Mouse (Mus musculus) limb, embryonic 13.5 days (tissue): ENCODE measurements around the gene Gm9837. TPM values are rescaled to one million over a fixed set of nuclear protein-coding genes. Genes with fewer than 3 reads are reported as not detected.

Experiments
- ATAC-seq: fragments of 200-750 bp; cut with Nextera tagmentation; 2 replicates; pipeline ENCODE4 v1.8.0; 2017; ENCODE audit warnings: low read depth, moderate number of reproducible peaks, moderate TSS enrichment; ENCODE audit not compliant: low FRiP score
- H3K27ac ChIP-seq: fragments of 300-500 bp; sonication (generic); 2 replicates; pipeline ENCODE4 v1.5.1; 2015; ENCODE audit warnings: inconsistent platforms, mild to moderate bottlenecking, moderate library complexity
- H3K27me3 ChIP-seq: fragments of 300-500 bp; sonication (generic); 2 replicates; pipeline ENCODE4 v1.6.1; 2015; ENCODE audit warnings: mild to moderate bottlenecking, inconsistent platforms
- H3K36me3 ChIP-seq: fragments of 300-500 bp; sonication (generic); 2 replicates; pipeline ENCODE4 v1.6.1; 2015; ENCODE audit warnings: inconsistent platforms, mild to moderate bottlenecking, moderate library complexity
- H3K4me1 ChIP-seq: fragments of 300-500 bp; sonication (generic); 2 replicates; pipeline ENCODE4 v1.6.1; 2015; ENCODE audit warnings: inconsistent platforms
- H3K4me2 ChIP-seq: fragments of 300-500 bp; sonication (generic); replicated peaks from 2 replicates; pipeline ENCODE4 v1.6.1; 2015; ENCODE audit warnings: inconsistent platforms, mild to moderate bottlenecking, moderate library complexity
- H3K4me3 ChIP-seq: fragments of 300-500 bp; sonication (generic); 2 replicates; pipeline ENCODE4 v1.5.1; 2015; ENCODE audit warnings: moderate library complexity, mild to moderate bottlenecking, inconsistent platforms
- H3K9ac ChIP-seq: fragments of 300-500 bp; sonication (generic); 2 replicates; pipeline ENCODE4 v1.6.1; 2015; ENCODE audit warnings: mild to moderate bottlenecking, inconsistent platforms
- H3K9me3 ChIP-seq: fragments of 300-500 bp; sonication (generic); 2 replicates; pipeline ENCODE4 v1.6.1; 2016; ENCODE audit warnings: inconsistent platforms
- WGBS: fragments of 180-500 bp; shearing (Covaris S2); methylation state at CpG from one replicate; pipeline ENCODE4 v1.1.7; 2015; 5-methylcytosine and 5-hydroxymethylcytosine counted together
- polyA plus RNA-seq: library from polyadenylated mRNA; unstranded; fragments of >200 nt; fragmentation: Nextera tagmentation; extraction: Ambion mirVana; gene quantifications from 2 replicates; pipeline ENCODE4 v1.2.1, GENCODE M21; 2015

The Gm9837 gene
- polyA plus RNA-seq, 1 experiment from 2014 or later: not detected

DNA sequence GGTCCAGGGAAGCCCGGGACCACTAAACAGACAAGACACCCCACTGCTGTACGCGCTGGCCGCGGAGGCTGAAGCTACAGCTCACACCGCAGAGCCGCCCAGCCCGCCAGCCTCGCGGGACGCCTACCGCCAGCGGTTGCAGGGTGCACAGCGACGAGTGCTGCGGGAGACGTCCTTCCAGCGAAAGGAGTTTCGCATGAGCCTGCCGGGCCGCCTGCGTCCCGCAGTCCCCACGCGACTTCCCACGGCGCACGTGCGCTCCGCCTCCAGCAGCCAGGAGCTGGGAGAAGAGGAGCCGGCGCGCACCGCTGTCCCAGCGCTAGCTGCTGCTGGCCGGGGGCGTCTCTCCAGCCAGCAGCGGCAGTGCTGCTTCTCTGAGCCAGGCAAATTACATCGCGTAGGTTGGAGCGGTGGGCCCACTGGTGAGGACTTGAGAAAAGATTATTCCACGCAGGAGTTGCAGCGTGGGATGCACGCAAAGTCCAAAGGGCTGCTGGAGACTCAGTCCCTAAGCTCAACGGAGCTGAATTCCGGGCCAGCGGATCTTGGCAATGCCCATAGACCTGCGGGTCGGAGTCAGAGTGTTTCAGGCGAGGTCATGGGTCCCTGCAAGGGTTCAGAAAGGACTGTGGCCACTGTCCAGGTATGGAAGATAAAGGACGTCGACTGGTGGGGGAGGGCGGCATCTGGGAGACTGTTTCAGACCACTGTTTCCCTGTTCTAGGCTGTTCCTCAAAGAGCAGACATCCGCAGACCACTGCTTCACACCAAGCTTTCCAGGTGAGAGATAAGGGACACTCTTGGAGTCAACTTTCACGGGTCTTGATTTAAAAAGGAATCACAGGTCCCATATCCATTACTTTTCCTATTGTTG, 6.5 kb downstream of the Gm9837 start:
- Histone ChIP-seq H3K4me1 (peaks cover 25% of the 10 kb centered on the region), H3K4me2 (peak overlapping the region; percentile 73), H3K27me3 (peaks cover 81% of the 10 kb centered on the region), H3K9me3 (peaks cover 3% of the 10 kb centered on the region; the same call in 1 of the 2 replicates), H3K9ac (peak overlapping the region; percentile 51), H3K4me3 (peak overlapping the region; percentile 41), H3K36me3 (peaks cover 12% of the 10 kb centered on the region; the same call in 1 of the 2 replicates), H3K27ac (no peak overlapping the region)
- 7% methylated on average over 55 of the region's 55 CpGs for WGBS
- ATAC-seq: 0 out of 2 replicates have a peak, but pooled peaks have one; percentile 38

DNA sequence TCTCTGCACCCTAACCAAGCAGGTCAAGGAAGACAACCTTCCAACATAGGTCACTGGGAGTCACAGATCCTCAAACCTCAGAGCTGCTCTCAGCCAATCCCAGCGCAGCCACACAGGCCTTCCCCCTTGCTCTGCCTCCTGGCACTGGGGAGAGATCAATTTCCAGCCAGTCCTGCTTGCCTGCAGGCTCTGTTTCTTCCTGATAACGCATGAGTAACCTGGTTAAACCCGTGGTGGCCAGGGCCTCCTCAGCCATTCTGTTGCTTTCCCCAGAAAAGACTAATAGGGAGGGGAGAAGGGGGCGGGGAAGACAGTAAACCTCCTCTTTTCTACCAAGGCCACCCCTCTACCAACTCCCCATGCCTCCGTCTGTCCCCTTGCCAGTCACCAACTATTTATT, 8.6 kb downstream of the Gm9837 start:
- peaks cover 76% of the 10 kb centered on the region for H3K27me3 ChIP-seq
- WGBS: 31% methylated on average over 5 of the region's 5 CpGs
- no peak for ATAC-seq

DNA sequence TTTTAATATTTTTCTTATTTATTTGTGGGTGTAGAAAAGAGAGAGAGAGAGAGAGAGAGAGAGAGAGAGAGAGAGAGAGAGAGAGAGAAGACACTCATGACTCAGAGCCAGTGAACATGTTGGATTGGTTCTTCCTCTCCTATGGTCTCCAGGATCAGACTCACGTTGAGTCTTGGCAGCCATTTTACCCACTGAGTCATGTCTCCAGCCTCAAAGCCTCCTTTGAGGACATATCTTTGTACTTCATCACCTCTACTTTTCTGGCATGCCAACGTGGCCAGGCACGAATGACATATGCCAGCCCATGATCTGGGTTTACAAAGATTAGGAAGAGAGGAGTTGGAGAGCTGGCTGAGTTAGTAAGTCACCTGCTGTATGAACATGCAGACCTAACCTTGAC, 10.1 kb downstream of the Gm9837 start:
- H3K9ac ChIP-seq: no peak overlapping the region
- peaks cover 22% of the 10 kb centered on the region for H3K4me1 ChIP-seq
- H3K9me3 ChIP-seq: peaks cover 3% of the 10 kb centered on the region; the same call in 1 of the 2 replicates
- H3K27ac ChIP-seq: no peak overlapping the region
- H3K36me3 ChIP-seq: peaks cover 6% of the 10 kb centered on the region; the same call in 1 of the 2 replicates
- H3K4me2 ChIP-seq: no peak overlapping the region
- no peak for ATAC-seq
- peaks cover 61% of the 10 kb centered on the region for H3K27me3 ChIP-seq
- 86% methylated on average over 3 of the region's 3 CpGs for WGBS
- no peak overlapping the region for H3K4me3 ChIP-seq

More for the DNA sequence above, 8.6 kb downstream of the Gm9837 start:
- Histone ChIP-seq H3K9me3 (peaks cover 3% of the 10 kb centered on the region; the same call in 1 of the 2 replicates), H3K27ac (no peak overlapping the region), H3K9ac (no peak overlapping the region), H3K4me1 (peaks cover 24% of the 10 kb centered on the region), H3K36me3 (peaks cover 12% of the 10 kb centered on the region; the same call in 1 of the 2 replicates), H3K4me3 (no peak overlapping the region), H3K4me2 (no peak overlapping the region)

DNA sequence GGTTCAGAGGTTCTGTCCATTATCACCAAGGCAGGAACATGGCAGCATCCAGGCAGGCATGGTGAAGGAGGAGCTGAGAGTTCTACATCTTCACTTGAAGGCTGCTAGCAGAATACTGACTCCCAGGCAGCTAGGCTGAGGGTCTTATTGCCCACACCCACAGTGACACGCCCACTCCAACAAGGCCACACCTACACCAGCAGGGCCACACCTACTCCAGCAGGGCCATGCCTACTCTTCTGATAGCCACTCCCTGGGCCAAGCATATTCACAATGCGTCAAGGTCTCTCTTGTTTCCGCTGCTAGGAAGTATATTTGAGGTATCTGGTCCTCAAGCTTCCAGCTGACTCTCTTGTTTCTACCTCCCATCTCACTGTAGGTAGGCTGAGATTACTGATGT, 11.3 kb downstream of the Gm9837 start:
- H3K4me3 ChIP-seq: no peak overlapping the region
- no peak overlapping the region for H3K4me2 ChIP-seq
- H3K9ac ChIP-seq: no peak overlapping the region
- ATAC-seq: no peak
- no peak overlapping the region for H3K27ac ChIP-seq
- no peaks in the 10 kb centered on the region for H3K9me3 ChIP-seq
- H3K27me3 ChIP-seq: peaks cover 49% of the 10 kb centered on the region
- peaks cover 20% of the 10 kb centered on the region for H3K4me1 ChIP-seq
- H3K36me3 ChIP-seq: no peaks in the 10 kb centered on the region
- 66% methylated on average over 3 of the region's 3 CpGs for WGBS

DNA sequence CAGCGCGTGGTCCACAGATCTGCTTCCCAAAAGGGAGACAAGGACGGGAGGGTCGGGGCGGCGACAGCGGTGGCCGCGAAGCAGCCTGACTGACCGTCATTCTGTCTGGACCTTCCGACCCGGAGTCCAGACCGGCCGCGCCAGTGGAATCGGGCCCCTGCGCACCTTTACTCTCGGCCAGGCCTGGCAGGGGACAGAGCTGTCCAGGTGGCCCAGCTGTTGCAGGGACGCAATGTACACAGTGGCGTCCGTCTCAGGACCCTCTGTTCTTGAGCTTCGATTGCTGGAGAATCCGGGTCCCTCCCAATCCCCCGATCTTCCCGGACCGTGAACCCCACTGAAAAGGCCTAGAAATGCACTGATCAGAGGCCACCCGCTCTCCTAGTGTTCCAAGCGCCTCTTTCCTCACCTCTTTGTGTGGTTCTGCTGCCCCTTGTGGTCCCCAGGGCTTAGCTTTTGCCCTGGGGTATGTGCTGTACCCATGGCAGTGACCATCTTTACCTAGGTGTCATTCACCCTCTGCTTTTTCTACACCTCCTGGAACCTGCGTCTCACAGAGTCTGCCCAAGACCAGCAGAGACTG, 12.8 kb downstream of the Gm9837 start:
- H3K9ac ChIP-seq: peak overlapping the region; percentile 71
- H3K27me3 ChIP-seq: peaks cover 34% of the 10 kb centered on the region
- no peaks in the 10 kb centered on the region for H3K36me3 ChIP-seq
- peak; percentile 12; the same call in 1 of the 2 replicates for ATAC-seq
- 7% methylated on average over 29 of the region's 29 CpGs for WGBS
- H3K4me1 ChIP-seq: peaks cover 8% of the 10 kb centered on the region; the same call in 1 of the 2 replicates
- peak overlapping the region; percentile 61 for H3K4me3 ChIP-seq
- peak overlapping the region; percentile 72 for H3K4me2 ChIP-seq
- H3K27ac ChIP-seq: no peak overlapping the region
- no peaks in the 10 kb centered on the region for H3K9me3 ChIP-seq

DNA sequence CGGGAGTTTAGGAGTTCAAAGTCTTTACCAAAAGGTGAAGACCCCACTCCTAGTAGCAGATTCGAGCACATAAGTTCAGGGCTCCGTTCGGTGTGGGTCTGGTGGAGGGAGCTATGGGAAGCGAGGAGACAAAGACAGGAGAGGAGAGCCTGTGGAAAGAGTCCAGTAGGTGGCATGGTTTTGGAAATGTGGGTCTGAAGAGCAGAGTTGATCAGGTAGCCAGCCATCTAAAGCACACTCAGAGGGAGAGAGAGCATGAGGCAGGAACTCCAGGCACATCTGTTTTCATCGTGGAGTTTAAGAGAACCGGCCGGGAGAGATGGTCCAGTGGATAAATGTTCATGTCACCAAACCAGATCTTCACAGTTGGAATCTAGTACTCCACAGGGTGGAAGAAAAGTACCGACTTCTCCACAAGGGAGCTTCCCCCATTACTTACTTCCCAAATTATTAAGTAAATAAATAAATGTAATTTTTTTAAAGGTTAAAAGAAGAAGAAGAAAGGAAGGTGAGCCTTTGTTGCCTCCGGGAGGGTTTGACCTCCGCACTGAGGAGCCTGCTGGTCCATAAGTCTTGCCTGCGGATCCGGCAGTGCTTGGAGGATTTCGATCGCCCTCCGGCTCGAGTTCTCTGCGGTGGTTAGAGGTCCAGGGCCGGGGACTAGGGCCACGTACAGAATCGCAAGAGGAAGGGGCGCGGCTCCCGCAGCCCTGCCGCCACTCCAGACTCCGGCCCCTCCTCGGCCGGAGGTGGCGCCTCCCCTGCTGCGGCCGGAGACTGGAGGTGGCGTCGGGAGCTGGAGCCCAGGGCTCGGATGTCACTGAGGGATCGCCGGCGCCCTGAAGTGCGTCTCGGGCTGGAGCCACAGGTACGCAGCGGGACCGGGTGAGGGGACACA, 13.6 kb downstream of the Gm9837 start, which contains the start of the genes Gm10447 and Shroom1:
Gm10447 (minus strand) TSS at position 637 of the 898 bp plus-strand sequence.
Shroom1 (plus strand) TSS at position 732 of the 898 bp plus-strand sequence.
- Histone ChIP-seq H3K4me2 (peak within 1 kb of the TSS; percentile 72), H3K9ac (peak within 1 kb of the TSS; percentile 71), H3K4me3 (peak within 1 kb of the TSS; percentile 61), H3K27ac (peak within 1 kb of the TSS; percentile 34; the same call in 1 of the 2 replicates), H3K4me1 (peaks cover 8% of the 10 kb centered on the region; the same call in 1 of the 2 replicates), H3K27me3 (peaks cover 27% of the 10 kb centered on the region), H3K36me3 (no peaks in the 10 kb centered on the region), H3K9me3 (no peaks in the 10 kb centered on the region)
- 4% methylated on average over 41 of the region's 42 CpGs for WGBS
- peak; percentile 83 for ATAC-seq

DNA sequence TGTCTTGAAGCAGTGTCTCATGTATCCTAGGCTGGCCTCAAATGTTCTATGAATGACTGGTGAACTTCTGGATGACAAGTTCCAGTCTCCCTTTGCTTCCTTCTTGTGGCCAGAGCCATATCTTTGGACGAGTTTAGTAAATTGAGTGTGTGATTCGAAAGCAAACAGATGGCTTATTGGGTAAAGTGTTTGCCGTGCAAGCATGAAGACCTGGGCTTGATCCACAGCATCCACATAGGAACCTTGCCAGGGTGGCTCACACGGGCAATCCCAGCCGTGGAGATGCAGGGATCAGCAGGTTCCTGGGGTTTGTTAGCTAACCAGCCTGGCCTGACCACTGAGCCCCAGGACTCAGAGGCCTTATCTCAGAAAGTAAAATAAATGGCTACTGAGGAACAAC, 17.2 kb downstream of the Gm9837 start:
- Histone ChIP-seq H3K4me1 (peaks cover 14% of the 10 kb centered on the region), H3K27me3 (peaks cover 4% of the 10 kb centered on the region; the same call in 1 of the 2 replicates), H3K4me2 (no peak overlapping the region), H3K9me3 (no peaks in the 10 kb centered on the region), H3K36me3 (no peaks in the 10 kb centered on the region), H3K27ac (no peak overlapping the region), H3K9ac (no peak overlapping the region), H3K4me3 (no peak overlapping the region)
- ATAC-seq: no peak
- WGBS: 86% methylated on average over 5 of the region's 5 CpGs

DNA sequence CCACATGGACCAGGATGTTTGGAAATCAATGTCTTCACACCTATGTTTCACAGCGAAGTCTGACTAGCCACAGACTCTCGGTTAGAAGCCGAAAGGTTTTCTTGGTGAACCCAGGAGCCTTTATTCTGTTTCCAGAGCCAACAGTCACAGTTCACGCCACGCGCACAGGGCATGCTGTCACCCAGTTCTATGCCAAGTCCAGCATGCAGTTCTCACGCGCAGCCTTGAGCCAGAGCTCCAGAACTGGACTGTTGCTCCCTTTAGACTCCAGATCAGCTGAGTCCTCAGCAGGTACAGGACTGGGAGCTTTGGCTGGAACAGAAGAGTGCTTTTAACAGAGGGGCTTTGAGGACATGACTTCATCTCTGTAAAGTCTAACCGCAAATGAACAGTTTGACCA, 17.9 kb downstream of the Gm9837 start:
- no peak overlapping the region for H3K4me2 ChIP-seq
- no peak for ATAC-seq
- no peak overlapping the region for H3K9ac ChIP-seq
- no peaks in the 10 kb centered on the region for H3K27me3 ChIP-seq
- H3K4me1 ChIP-seq: peaks cover 13% of the 10 kb centered on the region
- H3K4me3 ChIP-seq: no peak overlapping the region
- WGBS: 93% methylated on average over 9 of the region's 9 CpGs
- H3K36me3 ChIP-seq: no peaks in the 10 kb centered on the region
- no peaks in the 10 kb centered on the region for H3K9me3 ChIP-seq
- H3K27ac ChIP-seq: no peak overlapping the region

DNA sequence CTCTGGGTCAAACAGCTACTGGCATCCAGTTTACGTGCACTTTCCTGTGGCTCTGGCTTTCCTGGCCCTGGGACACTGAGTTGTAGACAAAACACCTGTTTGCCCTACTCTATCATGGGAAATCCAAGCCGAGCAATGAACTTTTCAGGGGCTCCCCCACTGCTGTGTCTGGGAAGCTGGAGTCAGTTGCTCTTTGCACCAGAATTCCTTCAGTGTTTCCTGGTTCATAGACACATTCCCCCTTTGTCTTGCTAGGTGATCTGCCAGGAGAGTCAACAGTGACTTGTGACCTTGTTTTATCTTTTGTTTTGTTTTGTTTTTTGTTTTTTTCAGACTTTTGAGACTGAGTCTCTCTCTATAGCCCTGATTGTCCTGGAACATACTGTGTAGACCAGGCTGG, 18.9 kb downstream of the Gm9837 start:
- WGBS: 44% methylated on average over 2 of the region's 2 CpGs
- no peak overlapping the region for H3K4me2 ChIP-seq
- no peak for ATAC-seq
- no peaks in the 10 kb centered on the region for H3K9me3 ChIP-seq
- no peak overlapping the region for H3K4me3 ChIP-seq
- H3K27ac ChIP-seq: no peak overlapping the region
- H3K27me3 ChIP-seq: no peaks in the 10 kb centered on the region
- no peak overlapping the region for H3K9ac ChIP-seq
- H3K4me1 ChIP-seq: peaks cover 11% of the 10 kb centered on the region
- no peaks in the 10 kb centered on the region for H3K36me3 ChIP-seq

DNA sequence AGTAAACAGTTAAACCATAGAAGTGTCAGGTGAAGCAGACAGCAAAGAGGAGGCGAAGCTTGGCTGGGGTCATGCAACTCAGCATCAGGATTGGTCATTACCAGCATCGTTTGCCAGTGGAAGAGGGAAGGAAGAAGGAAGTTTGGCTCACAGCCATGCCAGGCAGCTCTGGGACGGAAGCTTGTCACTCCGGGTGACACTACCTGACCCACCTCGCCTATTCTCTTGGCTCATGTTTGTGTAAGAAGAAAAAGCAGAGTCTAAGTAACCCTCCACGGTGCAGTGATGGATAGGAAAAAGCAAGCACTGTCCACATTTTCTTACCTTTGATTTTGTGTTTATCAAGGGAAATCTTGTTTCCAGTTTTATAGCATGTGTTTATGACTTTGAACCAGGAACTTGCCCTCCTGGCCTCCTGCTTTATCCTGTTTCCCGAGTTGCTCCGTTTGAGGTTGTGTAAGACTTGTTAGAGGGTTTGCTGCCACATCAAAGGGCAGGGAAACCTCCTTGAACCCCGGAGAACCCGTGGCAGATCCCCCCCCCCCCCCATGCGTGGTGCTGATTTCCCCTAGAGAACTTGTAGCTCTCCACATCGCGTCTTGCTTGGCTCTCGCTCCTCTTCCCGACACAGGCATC, 20.1 kb downstream of the Gm9837 start:
- Histone ChIP-seq H3K27ac (no peak overlapping the region), H3K4me2 (no peak overlapping the region), H3K36me3 (no peaks in the 10 kb centered on the region), H3K4me1 (peaks cover 10% of the 10 kb centered on the region), H3K9me3 (no peaks in the 10 kb centered on the region), H3K27me3 (no peaks in the 10 kb centered on the region), H3K9ac (0 out of 2 replicates have a peak overlapping the region, but pooled peaks have one; percentile 4), H3K4me3 (no peak overlapping the region)
- no peak for ATAC-seq
- 31% methylated on average over 15 of the region's 15 CpGs for WGBS

DNA sequence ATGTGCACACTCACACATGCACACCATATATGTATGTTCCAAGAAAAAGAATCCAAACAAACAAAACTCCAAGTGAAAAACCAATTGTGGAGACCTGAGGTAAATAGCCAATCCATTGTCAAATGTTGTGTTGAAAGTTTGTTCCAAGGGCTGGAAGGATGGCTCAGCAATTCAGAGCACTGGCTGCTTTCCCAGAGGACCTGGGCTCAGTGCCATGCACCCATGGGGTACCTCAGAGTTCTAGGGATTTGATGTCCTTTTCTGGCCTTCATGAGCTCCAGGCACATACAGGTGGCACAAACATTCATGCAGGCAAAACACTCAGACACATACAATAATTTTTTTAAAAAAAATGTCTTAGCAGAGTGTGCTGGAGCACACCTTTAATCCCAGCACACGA, 21.8 kb downstream of the Gm9837 start:
- Histone ChIP-seq H3K9ac (no peak overlapping the region), H3K4me3 (no peak overlapping the region), H3K4me2 (no peak overlapping the region), H3K4me1 (peaks cover 10% of the 10 kb centered on the region), H3K27me3 (no peaks in the 10 kb centered on the region), H3K9me3 (no peaks in the 10 kb centered on the region), H3K27ac (no peak overlapping the region), H3K36me3 (no peaks in the 10 kb centered on the region)
- no peak for ATAC-seq
- 82% methylated on average over 1 of the region's 1 CpGs for WGBS
